Mouse (Mus musculus) MEL (cell line): Measurements from ENCODE around the gene Dohh. TPM values are rescaled to one million over a fixed set of nuclear protein-coding genes. Genes with fewer than 3 reads are reported as not detected.

Experiments
- DNase-seq: peaks from one replicate; pipeline ENCODE4 v3.0.0; 2011; ENCODE audit warnings: low read depth, low spot score
- H3K27ac ChIP-seq: 2 replicates; pipeline ENCODE4 v1.5.1; 2012; ENCODE audit warnings: low read depth, mild to moderate bottlenecking, control low read depth, low read length, moderate library complexity; ENCODE audit not compliant: control insufficient read depth
- H3K27me3 ChIP-seq, 2 experiments: fragments of 150-350 bp in 1 of 2; sonication (generic) in 1 of 2; 2 replicates each; pipeline ENCODE4 v1.6.1; 2012; ENCODE audit warnings: low read length in 2 of 2, mild to moderate bottlenecking in 2 of 2, improper control_type of control experiment in 1 of 2, moderate library complexity in 1 of 2; ENCODE audit not compliant: insufficient read depth in 2 of 2, control insufficient read depth in 1 of 2
- H3K36me3 ChIP-seq, 2 experiments: 2 replicates each; pipeline ENCODE4 v1.6.1; 2012 to 2014; ENCODE audit warnings: low read length in 2 of 2, improper control_type of control experiment in 1 of 2, inconsistent platforms in 1 of 2, mild to moderate bottlenecking in 1 of 2; ENCODE audit not compliant: insufficient read depth in 2 of 2, control insufficient read depth in 1 of 2
- H3K4me1 ChIP-seq, 2 experiments: fragments of 150-350 bp in 1 of 2; sonication (generic) in 1 of 2; 2 replicates each; pipeline ENCODE4 v1.6.1; 2012; ENCODE audit warnings: low read length in 2 of 2, improper control_type of control experiment in 1 of 2, mild to moderate bottlenecking in 1 of 2; ENCODE audit not compliant: insufficient read depth in 2 of 2, control insufficient read depth in 1 of 2
- H3K4me3 ChIP-seq, 2 experiments: fragments of 150-350 bp in 1 of 2; sonication (generic) in 1 of 2; 2 replicates each; pipeline ENCODE4 v1.5.1; 2012; ENCODE audit warnings: low read depth in 2 of 2, low read length in 2 of 2, mild to moderate bottlenecking in 2 of 2, moderate library complexity in 2 of 2, control low read depth in 1 of 2, improper control_type of control experiment in 1 of 2; ENCODE audit not compliant: control insufficient read depth in 1 of 2, insufficient read depth in 1 of 2
- H3K79me2 ChIP-seq: 2 replicates; pipeline ENCODE4 v1.6.1; 2012; ENCODE audit warnings: mild to moderate bottlenecking, low read length, moderate library complexity; ENCODE audit not compliant: control insufficient read depth, poor library complexity, insufficient read depth
- H3K9ac ChIP-seq: 2 replicates; pipeline ENCODE4 v1.6.1; 2012; ENCODE audit warnings: low read depth, mild to moderate bottlenecking, control low read depth, low read length, moderate library complexity; ENCODE audit not compliant: control insufficient read depth, poor library complexity, severe bottlenecking
- H3K9me3 ChIP-seq: fragments of 150-350 bp; sonication (generic); replicated peaks from 2 replicates; pipeline ENCODE4 v1.6.1; 2012; ENCODE audit warnings: mild to moderate bottlenecking, low read length, improper control_type of control experiment, moderate library complexity; ENCODE audit not compliant: insufficient read depth
- BHLHE40 ChIP-seq: IDR thresholded peaks from 2 replicates; pipeline ENCODE4 v1.6.1; 2012; ENCODE audit warnings: low read depth, mild to moderate bottlenecking, inconsistent platforms, low read length, improper control_type of control experiment, borderline replicate concordance
- ELF1 ChIP-seq: IDR thresholded peaks from 2 replicates; pipeline ENCODE4 v1.6.1; 2014; ENCODE audit warnings: low read depth, mild to moderate bottlenecking, inconsistent platforms, low read length, improper control_type of control experiment, moderate library complexity
- HCFC1 ChIP-seq: IDR thresholded peaks from 2 replicates; pipeline ENCODE4 v1.6.1; 2012; ENCODE audit warnings: low read depth, mild to moderate bottlenecking, inconsistent platforms, low read length, improper control_type of control experiment, moderate library complexity
- KAT2A ChIP-seq: conservative IDR thresholded peaks from 2 replicates; pipeline ENCODE4 v1.6.1; 2012; ENCODE audit warnings: low read depth, low read length, improper control_type of control experiment, inconsistent platforms
- MAFK ChIP-seq: IDR thresholded peaks from 2 replicates; pipeline ENCODE4 v1.6.1; 2011; ENCODE audit warnings: low read depth, mild to moderate bottlenecking, low read length, improper control_type of control experiment, borderline replicate concordance
- MAZ ChIP-seq: IDR thresholded peaks from 2 replicates; pipeline ENCODE4 v1.6.1; 2012; ENCODE audit warnings: low read depth, mild to moderate bottlenecking, inconsistent platforms, low read length, improper control_type of control experiment
- MEF2A ChIP-seq: IDR thresholded peaks from 2 replicates; pipeline ENCODE4 v1.6.1; 2014; ENCODE audit warnings: low read depth, mild to moderate bottlenecking, inconsistent platforms, low read length, improper control_type of control experiment; ENCODE audit not compliant: poor library complexity, insufficient replicate concordance, severe bottlenecking; ENCODE audit errors: extremely low read depth
- MXI1 ChIP-seq: IDR thresholded peaks from 2 replicates; pipeline ENCODE4 v1.6.1; 2011; ENCODE audit warnings: mild to moderate bottlenecking, low read depth, low read length, improper control_type of control experiment
- MYB ChIP-seq: IDR thresholded peaks from 2 replicates; pipeline ENCODE4 v1.6.1; 2011; ENCODE audit warnings: mild to moderate bottlenecking, low read depth, low read length, improper control_type of control experiment
- MYC ChIP-seq: IDR thresholded peaks from 2 replicates; pipeline ENCODE4 v1.6.1; 2011; ENCODE audit warnings: low read depth, mild to moderate bottlenecking, low read length, improper control_type of control experiment, moderate library complexity
- NELFE ChIP-seq: IDR thresholded peaks from 2 replicates; pipeline ENCODE4 v1.6.1; 2011; ENCODE audit warnings: low read depth, low read length, improper control_type of control experiment
- NRF1 ChIP-seq: IDR thresholded peaks from 2 replicates; pipeline ENCODE4 v1.6.1; 2014; ENCODE audit warnings: low read depth, mild to moderate bottlenecking, inconsistent platforms, low read length, improper control_type of control experiment, moderate library complexity; ENCODE audit not compliant: poor library complexity, insufficient read depth, severe bottlenecking
- POLR2A ChIP-seq, 2 experiments: IDR thresholded peaks; 2 replicates each; pipeline ENCODE4 v1.6.1; 2011 to 2012; ENCODE audit warnings: low read length in 2 of 2, mild to moderate bottlenecking in 2 of 2, control low read depth in 1 of 2, improper control_type of control experiment in 1 of 2, low read depth in 1 of 2, moderate library complexity in 1 of 2; ENCODE audit not compliant: control insufficient read depth in 1 of 2, insufficient read depth in 1 of 2, poor library complexity in 1 of 2
- POLR2AphosphoS5 ChIP-seq: IDR thresholded peaks from 2 replicates; pipeline ENCODE4 v1.6.1; 2012; ENCODE audit warnings: low read depth, borderline replicate concordance, mild to moderate bottlenecking, inconsistent platforms, low read length, moderate library complexity, mixed read lengths
- RAD21 ChIP-seq: IDR thresholded peaks from 2 replicates; pipeline ENCODE4 v1.6.1; 2011; ENCODE audit warnings: mild to moderate bottlenecking, low read depth, low read length, improper control_type of control experiment
- RCOR1 ChIP-seq: IDR thresholded peaks from 2 replicates; pipeline ENCODE4 v1.6.1; 2012; ENCODE audit warnings: low read depth, mild to moderate bottlenecking, inconsistent platforms, low read length, improper control_type of control experiment
- SIN3A ChIP-seq: IDR thresholded peaks from 2 replicates; pipeline ENCODE4 v1.6.1; 2012; ENCODE audit warnings: low read length, improper control_type of control experiment, inconsistent platforms
- TAL1 ChIP-seq: IDR thresholded peaks from 2 replicates; pipeline ENCODE4 v1.6.1; 2012; ENCODE audit warnings: mild to moderate bottlenecking, inconsistent platforms, low read length, moderate library complexity, mixed read lengths
- TBP ChIP-seq: IDR thresholded peaks from 2 replicates; pipeline ENCODE4 v1.8.0; 2011; ENCODE audit warnings: low read depth, low read length, improper control_type of control experiment
- UBTF ChIP-seq: IDR thresholded peaks from 2 replicates; pipeline ENCODE4 v1.6.1; 2012; ENCODE audit warnings: low read depth, mild to moderate bottlenecking, inconsistent platforms, low read length, improper control_type of control experiment, moderate library complexity, borderline replicate concordance; ENCODE audit not compliant: insufficient read depth
- ZC3H11A ChIP-seq: IDR thresholded peaks from 2 replicates; pipeline ENCODE4 v1.6.1; 2012; ENCODE audit warnings: low read depth, mild to moderate bottlenecking, inconsistent platforms, low read length, improper control_type of control experiment
- ZNF384 ChIP-seq: IDR thresholded peaks from 2 replicates; pipeline ENCODE4 v1.6.1; 2012; ENCODE audit warnings: low read depth, mild to moderate bottlenecking, inconsistent platforms, low read length, improper control_type of control experiment
- polyA plus RNA-seq, 2 experiments: library from polyadenylated mRNA; stranded (reverse) in 1 of 2; unstranded in 1 of 2; fragments of >175 nt in 1 of 2; fragments of >200 nt in 1 of 2; gene quantifications; 2 replicates each; pipeline versions ENCODE4 v1.2.1 to v1.2.4; 2012; ENCODE audit warnings: low replicate concordance in 2 of 2, low read depth in 1 of 2; ENCODE audit not compliant: insufficient read length in 2 of 2, insufficient read depth in 1 of 2, missing spikeins in 1 of 2
- total RNA-seq: library from RNA; depleted of rRNA; stranded (reverse); fragments of 300-350 nt; gene quantifications from 2 replicates; pipeline ENCODE4 v1.2.3, GENCODE M21; 2012

Dohh gene
- total and polyA plus RNA-seq, 3 experiments: 145 to 153 TPM; not detected in 1

DNA sequence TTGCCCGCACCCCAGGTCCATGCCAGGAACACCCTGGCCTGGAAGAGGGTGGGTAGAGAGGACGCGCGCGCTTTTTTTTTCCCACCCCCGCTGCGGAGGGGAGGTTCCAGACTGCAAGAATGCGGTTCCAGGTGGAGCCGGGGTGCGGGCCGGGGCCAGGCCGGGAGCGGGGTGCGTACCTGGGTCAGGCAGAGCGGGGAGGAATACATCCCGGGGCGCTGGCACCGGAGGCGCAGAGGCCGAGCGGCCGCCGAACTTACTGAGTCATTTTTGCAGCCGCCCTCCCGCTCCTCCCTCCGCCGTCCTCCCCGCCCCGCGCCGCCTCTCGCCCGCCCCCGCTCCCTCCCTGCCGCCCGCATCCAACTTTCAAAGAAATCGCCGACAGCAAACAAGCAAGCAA, 42.7 kb downstream of the Dohh start:
- no peaks in the 10 kb centered on the region for H3K27me3 ChIP-seq
- peaks cover 0 to 3% of the 10 kb centered on the region in 2 experiments; a peak in 1 of 4 replicates for H3K36me3 ChIP-seq
- peaks cover 7% of the 10 kb centered on the region for H3K79me2 ChIP-seq
- H3K4me1 ChIP-seq: peaks cover 0 to 9% of the 10 kb centered on the region in 2 experiments; a peak in 2 of 4 replicates
- peak overlapping the region; percentile 11 for H3K27ac ChIP-seq
- H3K9me3 ChIP-seq: no peaks in the 10 kb centered on the region
- DNase-seq: peak; percentile 64
- H3K4me3 ChIP-seq: peak overlapping the region; percentile 66 to 91
- TF ChIP-seq KAT2A (no peak), TAL1 (no peak), POLR2A (IDR thresholded peaks at IDR 0.05; ENCODE audit: control insufficient read depth in 1 of 2, insufficient read depth in 1 of 2, low read depth in 1 of 2, low read length in 2 of 2, poor library complexity in 1 of 2) (peak; percentile 31 to 40; a peak in 1 of 4 replicates), BHLHE40 (no peak), MAFK (no peak), MEF2A (no peak), MYC (no peak), MYB (no peak), RCOR1 (no peak), ZNF384 (peak; percentile 64), NRF1 (0 out of 2 replicates have a peak, but pooled peaks have one; percentile 10), MXI1 (no peak), ELF1 (no peak), RAD21 (no peak), UBTF (no peak), NELFE (peak; percentile 46), MAZ (no peak), HCFC1 (peak; percentile 38; the same call in 1 of the 2 replicates)
- peak overlapping the region; percentile 81 for H3K9ac ChIP-seq

DNA sequence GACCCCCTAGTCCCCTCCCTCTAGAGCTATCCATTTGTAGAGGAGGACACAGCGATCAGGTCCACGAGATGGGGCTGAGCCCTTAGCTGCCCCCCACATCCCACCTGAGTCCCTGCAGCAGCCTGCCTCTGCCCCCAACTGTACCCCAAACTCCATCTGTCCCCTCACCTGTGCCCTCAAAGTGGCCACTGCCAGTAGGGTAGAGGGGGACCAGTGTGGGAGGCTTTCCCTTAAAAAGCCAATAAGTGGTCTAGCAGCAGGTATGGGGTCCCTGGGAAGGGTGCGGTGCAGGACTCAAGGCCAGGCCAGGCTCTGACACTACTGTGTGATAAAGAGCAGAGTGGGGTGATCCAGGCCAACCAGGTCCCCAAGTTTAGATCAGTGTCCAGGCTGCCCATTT, 43.1 kb downstream of the Dohh start:
- H3K4me1 ChIP-seq: peaks cover 0 to 12% of the 10 kb centered on the region in 2 experiments; a peak in 2 of 4 replicates
- no peak overlapping the region for H3K27ac ChIP-seq
- TF ChIP-seq ZC3H11A: no peak
- TF ChIP-seq RAD21: no peak
- TF ChIP-seq UBTF: no peak
- no peak for TF ChIP-seq TBP
- TF ChIP-seq HCFC1: no peak
- TF ChIP-seq POLR2AphosphoS5: no peak
- TF ChIP-seq SIN3A: no peak
- TF ChIP-seq, all 39 proteins: peak for 0
- Histone ChIP-seq H3K9me3 (no peaks in the 10 kb centered on the region), H3K27me3 (no peaks in the 10 kb centered on the region), H3K36me3 (peaks cover 0 to 3% of the 10 kb centered on the region in 2 experiments; a peak in 1 of 4 replicates), H3K4me3 (peak overlapping the region; percentile 66 to 91), H3K79me2 (peaks cover 7% of the 10 kb centered on the region), H3K9ac (peak overlapping the region; percentile 53)
- no peak for DNase-seq
